Mouse (Mus musculus): ENCODE measurements around the gene N4bp2l1. TPM values are rescaled to one million over a fixed set of nuclear protein-coding genes. Genes with fewer than 3 reads are reported as not detected.

Gene N4bp2l1
- polyA plus RNA-seq, 1 experiment from 2014 or later = 3.4 TPM

GRCm38 (mm10) chr5:150578613-150579171, 18.3 kb downstream of the N4bp2l1 start:
- Histone ChIP-seq H3K36me3 (ENCODE audit: control insufficient read depth, insufficient read depth, low read length) (no peaks in the 10 kb centered on the region), H3K4me3 (ENCODE audit: low read depth, low read length) (no peak overlapping the region), H3K4me1 (ENCODE audit: control insufficient read depth, insufficient read depth, low read length) (no peaks in the 10 kb centered on the region), H3K4me2 (ENCODE audit: low read depth) (no peak overlapping the region), H3K27me3 (ENCODE audit: control insufficient read depth, insufficient read depth, low read length) (no peaks in the 10 kb centered on the region), H3K9me3 (ENCODE audit: control insufficient read depth, low read length) (no peaks in the 10 kb centered on the region), H3K9ac (ENCODE audit: low read length) (no peak overlapping the region), H3K27ac (ENCODE audit: low read depth, low read length) (no peak overlapping the region)
- 85% methylated on average over 6 of the region's 6 CpGs for WGBS
- no peak for DNase-seq (ENCODE audit: low spot score)
- no peak for ATAC-seq (ENCODE audit: insufficient read depth, low FRiP score, low TSS enrichment)

- Histone ChIP-seq H3K4me3 (ENCODE audit: low read depth, low read length) (no peak overlapping the region), H3K9ac (ENCODE audit: low read length) (no peak overlapping the region), H3K4me2 (ENCODE audit: low read depth) (no peak overlapping the region), H3K27ac (ENCODE audit: low read depth, low read length) (no peak overlapping the region), H3K9me3 (ENCODE audit: control insufficient read depth, low read length) (no peaks in the 10 kb centered on the region), H3K27me3 (ENCODE audit: control insufficient read depth, insufficient read depth, low read length) (no peaks in the 10 kb centered on the region), H3K36me3 (ENCODE audit: control insufficient read depth, insufficient read depth, low read length) (no peaks in the 10 kb centered on the region), H3K4me1 (ENCODE audit: control insufficient read depth, insufficient read depth, low read length) (no peaks in the 10 kb centered on the region)
- no peak for DNase-seq (ENCODE audit: low spot score)
- 89% methylated on average over 11 of the region's 11 CpGs for WGBS
- ATAC-seq (ENCODE audit: insufficient read depth, low FRiP score, low TSS enrichment) = no peak
Measured at GRCm38 (mm10) chr5:150576832-150577231, 20.2 kb downstream of the N4bp2l1 start.

- Histone ChIP-seq H3K36me3 (ENCODE audit: control insufficient read depth, insufficient read depth, low read length) (no peaks in the 10 kb centered on the region), H3K4me3 (ENCODE audit: low read depth, low read length) (no peak overlapping the region), H3K27ac (ENCODE audit: low read depth, low read length) (no peak overlapping the region), H3K4me1 (ENCODE audit: control insufficient read depth, insufficient read depth, low read length) (no peaks in the 10 kb centered on the region), H3K9me3 (ENCODE audit: control insufficient read depth, low read length) (no peaks in the 10 kb centered on the region), H3K4me2 (ENCODE audit: low read depth) (no peak overlapping the region), H3K9ac (ENCODE audit: low read length) (no peak overlapping the region), H3K27me3 (ENCODE audit: control insufficient read depth, insufficient read depth, low read length) (no peaks in the 10 kb centered on the region)
- DNase-seq (ENCODE audit: low spot score) = no peak
- WGBS = 83% methylated on average over 5 of the region's 5 CpGs
- ATAC-seq (ENCODE audit: insufficient read depth, low FRiP score, low TSS enrichment) = no peak
Measured at GRCm38 (mm10) chr5:150574885-150575284, 22.1 kb downstream of the N4bp2l1 start.

GRCm38 (mm10) chr5:150574403-150574802, 22.6 kb downstream of the N4bp2l1 start:
- Histone ChIP-seq H3K27ac (ENCODE audit: low read depth, low read length) (no peak overlapping the region), H3K4me2 (ENCODE audit: low read depth) (no peak overlapping the region), H3K9ac (ENCODE audit: low read length) (no peak overlapping the region), H3K4me1 (ENCODE audit: control insufficient read depth, insufficient read depth, low read length) (no peaks in the 10 kb centered on the region), H3K27me3 (ENCODE audit: control insufficient read depth, insufficient read depth, low read length) (no peaks in the 10 kb centered on the region), H3K4me3 (ENCODE audit: low read depth, low read length) (no peak overlapping the region), H3K9me3 (ENCODE audit: control insufficient read depth, low read length) (no peaks in the 10 kb centered on the region), H3K36me3 (ENCODE audit: control insufficient read depth, insufficient read depth, low read length) (no peaks in the 10 kb centered on the region)
- ATAC-seq (ENCODE audit: insufficient read depth, low FRiP score, low TSS enrichment) (no peak), DNase-seq (ENCODE audit: low spot score) (no peak)
- WGBS = 96% methylated on average over 3 of the region's 3 CpGs

GRCm38 (mm10) chr5:150570496-150571219, 26.3 kb downstream of the N4bp2l1 start:
- Histone ChIP-seq H3K9ac (ENCODE audit: low read length) (no peak overlapping the region), H3K9me3 (ENCODE audit: control insufficient read depth, low read length) (no peaks in the 10 kb centered on the region), H3K4me3 (ENCODE audit: low read depth, low read length) (no peak overlapping the region), H3K36me3 (ENCODE audit: control insufficient read depth, insufficient read depth, low read length) (no peaks in the 10 kb centered on the region), H3K4me1 (ENCODE audit: control insufficient read depth, insufficient read depth, low read length) (no peaks in the 10 kb centered on the region), H3K27me3 (ENCODE audit: control insufficient read depth, insufficient read depth, low read length) (no peaks in the 10 kb centered on the region), H3K4me2 (ENCODE audit: low read depth) (no peak overlapping the region), H3K27ac (ENCODE audit: low read depth, low read length) (no peak overlapping the region)
- no peak for ATAC-seq (ENCODE audit: insufficient read depth, low FRiP score, low TSS enrichment)
- no peak for DNase-seq (ENCODE audit: low spot score)
- 95% methylated on average over 11 of the region's 11 CpGs for WGBS

GRCm38 (mm10) chr5:150566971-150567370, 30.0 kb downstream of the N4bp2l1 start:
- 93% methylated on average over 5 of the region's 5 CpGs for WGBS
- no peaks in the 10 kb centered on the region for H3K27me3 ChIP-seq (ENCODE audit: control insufficient read depth, insufficient read depth, low read length)
- no peak overlapping the region for H3K9ac ChIP-seq (ENCODE audit: low read length)
- H3K4me2 ChIP-seq (ENCODE audit: low read depth) = no peak overlapping the region
- no peak overlapping the region for H3K27ac ChIP-seq (ENCODE audit: low read depth, low read length)
- no peaks in the 10 kb centered on the region for H3K4me1 ChIP-seq (ENCODE audit: control insufficient read depth, insufficient read depth, low read length)
- DNase-seq (ENCODE audit: low spot score) = no peak
- no peak for ATAC-seq (ENCODE audit: insufficient read depth, low FRiP score, low TSS enrichment)
- H3K4me3 ChIP-seq (ENCODE audit: low read depth, low read length) = no peak overlapping the region
- no peaks in the 10 kb centered on the region for H3K36me3 ChIP-seq (ENCODE audit: control insufficient read depth, insufficient read depth, low read length)
- H3K9me3 ChIP-seq (ENCODE audit: control insufficient read depth, low read length) = no peaks in the 10 kb centered on the region

GRCm38 (mm10) chr5:150566226-150566625, 30.8 kb downstream of the N4bp2l1 start:
- Histone ChIP-seq H3K27me3 (ENCODE audit: control insufficient read depth, insufficient read depth, low read length) (no peaks in the 10 kb centered on the region), H3K36me3 (ENCODE audit: control insufficient read depth, insufficient read depth, low read length) (peaks cover 2% of the 10 kb centered on the region; the same call in 1 of the 2 replicates)
- no peak for ATAC-seq (ENCODE audit: insufficient read depth, low FRiP score, low TSS enrichment)

GRCm38 (mm10) chr5:150564426-150564825, 32.6 kb downstream of the N4bp2l1 start:
- ATAC-seq (ENCODE audit: insufficient read depth, low FRiP score, low TSS enrichment) (no peak), DNase-seq (ENCODE audit: low spot score) (no peak)
- H3K4me2 ChIP-seq (ENCODE audit: low read depth) = no peak overlapping the region
- H3K36me3 ChIP-seq (ENCODE audit: control insufficient read depth, insufficient read depth, low read length) = peaks cover 4% of the 10 kb centered on the region; the same call in 1 of the 2 replicates
- H3K27ac ChIP-seq (ENCODE audit: low read depth, low read length) = no peak overlapping the region
- H3K9me3 ChIP-seq (ENCODE audit: control insufficient read depth, low read length) = no peaks in the 10 kb centered on the region
- no peak overlapping the region for H3K4me3 ChIP-seq (ENCODE audit: low read depth, low read length)
- no peaks in the 10 kb centered on the region for H3K27me3 ChIP-seq (ENCODE audit: control insufficient read depth, insufficient read depth, low read length)
- no peak overlapping the region for H3K9ac ChIP-seq (ENCODE audit: low read length)
- 93% methylated on average over 6 of the region's 6 CpGs for WGBS
- no peaks in the 10 kb centered on the region for H3K4me1 ChIP-seq (ENCODE audit: control insufficient read depth, insufficient read depth, low read length)

More at GRCm38 (mm10) chr5:150566226-150566625, 30.8 kb downstream of the N4bp2l1 start:
- Histone ChIP-seq H3K4me1 (ENCODE audit: control insufficient read depth, insufficient read depth, low read length) (no peaks in the 10 kb centered on the region), H3K27ac (ENCODE audit: low read depth, low read length) (no peak overlapping the region), H3K4me2 (ENCODE audit: low read depth) (no peak overlapping the region), H3K9ac (ENCODE audit: low read length) (no peak overlapping the region), H3K9me3 (ENCODE audit: control insufficient read depth, low read length) (no peaks in the 10 kb centered on the region), H3K4me3 (ENCODE audit: low read depth, low read length) (no peak overlapping the region)
- no peak for DNase-seq (ENCODE audit: low spot score)
- 77% methylated on average over 3 of the region's 3 CpGs for WGBS

GRCm38 (mm10) chr5:150561783-150562182, 35.2 kb downstream of the N4bp2l1 start:
- Histone ChIP-seq H3K4me3 (ENCODE audit: low read depth, low read length) (no peak overlapping the region), H3K27ac (ENCODE audit: low read depth, low read length) (no peak overlapping the region), H3K4me1 (ENCODE audit: control insufficient read depth, insufficient read depth, low read length) (no peaks in the 10 kb centered on the region), H3K9me3 (ENCODE audit: control insufficient read depth, low read length) (no peaks in the 10 kb centered on the region), H3K4me2 (ENCODE audit: low read depth) (no peak overlapping the region), H3K36me3 (ENCODE audit: control insufficient read depth, insufficient read depth, low read length) (peaks cover 4% of the 10 kb centered on the region; the same call in 1 of the 2 replicates), H3K9ac (ENCODE audit: low read length) (no peak overlapping the region), H3K27me3 (ENCODE audit: control insufficient read depth, insufficient read depth, low read length) (no peaks in the 10 kb centered on the region)
- WGBS = 94% methylated on average over 5 of the region's 5 CpGs
- DNase-seq (ENCODE audit: low spot score) = no peak
- no peak for ATAC-seq (ENCODE audit: insufficient read depth, low FRiP score, low TSS enrichment)
